Mouse (Mus musculus) neural tube, embryonic 11.5 days (tissue): ENCODE results near the gene Rasgef1b. TPM values are rescaled to one million over a fixed set of nuclear protein-coding genes. Genes with fewer than 3 reads are reported as not detected.

ENCODE experiments used
- ATAC-seq: fragments of 200-750 bp; cut with Nextera tagmentation; 2 replicates; pipeline ENCODE4 v1.8.0; 2017; ENCODE audit warnings: moderate number of reproducible peaks, mild to moderate bottlenecking, moderate TSS enrichment, moderate library complexity; ENCODE audit not compliant: insufficient read depth, low FRiP score, low TSS enrichment
- DNase-seq: peaks from one replicate; pipeline ENCODE4 v3.0.0-alpha.2; 2015; ENCODE audit warnings: low spot score
- H3K27ac ChIP-seq: fragments of 300-500 bp; sonication (generic); 2 replicates; pipeline ENCODE4 v1.5.1; 2014; ENCODE audit warnings: low read depth, mild to moderate bottlenecking, low read length
- H3K27me3 ChIP-seq: fragments of 300-500 bp; sonication (generic); 2 replicates; pipeline ENCODE4 v1.6.1; 2014; ENCODE audit warnings: mild to moderate bottlenecking, low read length, mixed read lengths; ENCODE audit not compliant: control insufficient read depth, insufficient read depth
- H3K36me3 ChIP-seq: fragments of 300-500 bp; sonication (generic); 2 replicates; pipeline ENCODE4 v1.6.1; 2014; ENCODE audit warnings: mild to moderate bottlenecking, low read length, moderate library complexity, mixed read lengths; ENCODE audit not compliant: control insufficient read depth, insufficient read depth
- H3K4me1 ChIP-seq: fragments of 300-500 bp; sonication (generic); 2 replicates; pipeline ENCODE4 v1.6.1; 2014; ENCODE audit warnings: low read length, mixed read lengths; ENCODE audit not compliant: control insufficient read depth, insufficient read depth
- H3K4me2 ChIP-seq: fragments of 300-500 bp; sonication (generic); 2 replicates; pipeline ENCODE4 v1.6.1; 2014; ENCODE audit warnings: low read depth, mild to moderate bottlenecking, moderate library complexity
- H3K4me3 ChIP-seq: fragments of 300-500 bp; sonication (generic); 2 replicates; pipeline ENCODE4 v1.5.1; 2014; ENCODE audit warnings: low read depth, low read length
- H3K9ac ChIP-seq: fragments of 300-500 bp; sonication (generic); 2 replicates; pipeline ENCODE4 v1.6.1; 2014; ENCODE audit warnings: mild to moderate bottlenecking, low read length
- H3K9me3 ChIP-seq: fragments of 300-500 bp; sonication (generic); 2 replicates; pipeline ENCODE4 v1.6.1; 2016; ENCODE audit warnings: low read length; ENCODE audit not compliant: control insufficient read depth
- WGBS: fragments of 180-500 bp; shearing (Covaris S2); extraction: QIAGEN DNeasy Blood & Tissue Kit; methylation state at CpG from one replicate; pipeline ENCODE4 v1.1.7; 2014; 5-methylcytosine and 5-hydroxymethylcytosine counted together
- polyA plus RNA-seq: library from polyadenylated mRNA; unstranded; fragments of >200 nt; fragmentation: Nextera tagmentation; extraction: Ambion mirVana; gene quantifications from 2 replicates; pipeline ENCODE4 v1.2.1, GENCODE M21; 2014

Rasgef1b gene
- polyA plus RNA-seq, 1 experiment from 2014 or later, result 20.7 TPM

DNA sequence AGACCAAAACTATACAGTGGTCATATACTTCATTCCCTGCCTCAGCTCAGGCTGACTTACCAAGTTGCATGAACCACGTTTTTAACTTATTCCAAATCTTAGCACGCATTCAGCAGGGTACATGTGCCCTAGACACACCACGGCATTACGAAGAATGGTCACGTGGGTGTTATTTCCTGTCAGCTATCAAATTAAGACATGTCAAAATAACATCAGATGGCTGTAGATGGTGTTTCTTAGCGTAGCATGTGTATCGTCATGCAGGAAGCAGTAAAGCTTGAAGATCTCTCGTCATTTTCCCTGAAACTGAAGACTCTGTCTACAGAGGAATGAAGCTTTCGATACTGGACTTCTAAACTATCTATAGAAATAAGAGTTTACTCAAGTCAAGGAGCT lies 251.4 kb downstream of the Rasgef1b start:
- Histone ChIP-seq H3K4me3 (no peak overlapping the region), H3K4me2 (no peak overlapping the region), H3K9ac (no peak overlapping the region), H3K9me3 (no peaks in the 10 kb centered on the region), H3K36me3 (no peaks in the 10 kb centered on the region), H3K27ac (no peak overlapping the region), H3K4me1 (peaks cover 2% of the 10 kb centered on the region; the same call in 1 of the 2 replicates), H3K27me3 (no peaks in the 10 kb centered on the region)
- DNase-seq, result no peak
- WGBS, result 93% methylated on average over 9 of the region's 9 CpGs
- no peak for ATAC-seq

- H3K9me3 ChIP-seq, result no peaks in the 10 kb centered on the region
- H3K4me3 ChIP-seq, result no peak overlapping the region
- no peaks in the 10 kb centered on the region for H3K36me3 ChIP-seq
- no peak overlapping the region for H3K4me2 ChIP-seq
- H3K27ac ChIP-seq, result no peak overlapping the region
- ATAC-seq, result no peak
- H3K4me1 ChIP-seq, result peaks cover 2% of the 10 kb centered on the region; the same call in 1 of the 2 replicates
- 84% methylated on average over 6 of the region's 6 CpGs for WGBS
- H3K9ac ChIP-seq, result no peak overlapping the region
- H3K27me3 ChIP-seq, result no peaks in the 10 kb centered on the region
- no peak for DNase-seq
Measured at GRCm38 (mm10) chr5:99476640-99477419, 252.0 kb downstream of the Rasgef1b start.

DNA sequence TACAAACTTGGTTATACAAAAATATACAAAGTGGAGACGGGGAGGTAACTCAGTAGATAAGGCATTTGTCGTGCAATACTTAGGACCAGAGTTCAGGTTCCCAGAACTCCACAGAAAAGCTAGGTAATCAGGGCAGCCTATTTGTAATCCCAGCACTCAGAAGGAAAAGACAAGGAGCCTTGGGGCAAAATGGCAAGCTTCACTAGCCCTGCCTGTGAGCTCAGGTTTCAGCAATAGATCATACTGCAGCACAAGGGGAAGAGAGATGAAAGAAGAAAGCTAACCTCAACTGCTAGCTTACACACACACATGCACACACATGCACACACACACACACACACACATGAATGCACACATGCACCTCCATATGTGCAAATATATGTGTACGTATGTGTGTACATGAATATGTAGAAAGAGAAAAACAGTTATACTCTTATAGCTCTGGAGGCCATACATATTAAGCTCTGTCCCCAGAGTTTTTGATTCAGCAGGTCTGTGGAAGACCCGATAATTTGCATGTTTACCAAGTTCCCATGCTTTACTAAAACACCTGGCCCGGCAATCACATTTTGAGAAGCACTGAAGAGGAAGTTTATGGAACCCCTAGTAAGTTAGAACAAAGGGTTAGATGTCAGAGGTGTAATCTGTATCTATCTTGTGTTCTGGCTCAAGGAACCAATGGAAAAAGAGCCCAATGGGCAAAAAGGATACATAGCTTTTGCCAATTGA lies 256.1 kb downstream of the Rasgef1b start:
- H3K27me3 ChIP-seq, result no peaks in the 10 kb centered on the region
- H3K4me1 ChIP-seq, result no peaks in the 10 kb centered on the region
- WGBS, result 68% methylated on average over 5 of the region's 5 CpGs
- no peak for ATAC-seq
- no peak overlapping the region for H3K27ac ChIP-seq
- no peak overlapping the region for H3K4me2 ChIP-seq
- H3K9ac ChIP-seq, result no peak overlapping the region
- no peaks in the 10 kb centered on the region for H3K9me3 ChIP-seq
- H3K36me3 ChIP-seq, result no peaks in the 10 kb centered on the region
- DNase-seq, result no peak
- no peak overlapping the region for H3K4me3 ChIP-seq

GRCm38 (mm10) chr5:99471790-99472189 lies 257.1 kb downstream of the Rasgef1b start:
- Histone ChIP-seq H3K4me1 (no peaks in the 10 kb centered on the region), H3K9ac (no peak overlapping the region), H3K27ac (no peak overlapping the region), H3K36me3 (no peaks in the 10 kb centered on the region), H3K9me3 (no peaks in the 10 kb centered on the region), H3K4me2 (no peak overlapping the region), H3K4me3 (no peak overlapping the region), H3K27me3 (no peaks in the 10 kb centered on the region)
- ATAC-seq (no peak), DNase-seq (no peak)
- WGBS, result 85% methylated on average over 4 of the region's 4 CpGs

DNA sequence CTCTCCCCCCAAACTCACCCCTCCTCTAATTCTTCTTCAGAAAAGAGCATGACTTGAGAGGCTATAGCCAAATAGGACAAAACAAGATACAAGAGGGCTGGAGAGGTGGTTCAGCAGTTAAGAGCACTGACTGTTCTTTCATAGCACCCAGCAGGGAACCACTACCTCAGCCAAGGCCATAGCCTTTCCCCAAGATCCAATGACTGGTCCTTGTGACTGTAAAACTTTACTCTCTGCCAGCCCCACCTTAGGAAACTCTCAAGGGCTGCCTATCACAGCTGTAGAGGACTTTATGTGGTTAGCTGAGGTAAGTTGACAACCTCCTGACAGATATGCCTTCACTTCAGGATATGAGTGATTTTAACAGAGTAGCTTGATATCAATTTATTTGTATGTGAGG lies 258.3 kb downstream of the Rasgef1b start:
- Histone ChIP-seq H3K4me1 (no peaks in the 10 kb centered on the region), H3K9ac (no peak overlapping the region), H3K36me3 (no peaks in the 10 kb centered on the region), H3K27me3 (no peaks in the 10 kb centered on the region), H3K27ac (no peak overlapping the region), H3K4me3 (no peak overlapping the region), H3K9me3 (no peaks in the 10 kb centered on the region), H3K4me2 (no peak overlapping the region)
- no peak for DNase-seq
- no peak for ATAC-seq

- DNase-seq (no peak), ATAC-seq (no peak)
- Histone ChIP-seq H3K27me3 (no peaks in the 10 kb centered on the region), H3K9me3 (no peaks in the 10 kb centered on the region), H3K4me3 (no peak overlapping the region), H3K4me1 (no peaks in the 10 kb centered on the region), H3K27ac (no peak overlapping the region), H3K4me2 (no peak overlapping the region), H3K36me3 (no peaks in the 10 kb centered on the region), H3K9ac (no peak overlapping the region)
- 88% methylated on average over 6 of the region's 6 CpGs for WGBS
Measured at GRCm38 (mm10) chr5:99459007-99459406, 269.9 kb downstream of the Rasgef1b start.

GRCm38 (mm10) chr5:99457291-99457690 lies 271.6 kb downstream of the Rasgef1b start:
- H3K4me2 ChIP-seq, result no peak overlapping the region
- no peaks in the 10 kb centered on the region for H3K9me3 ChIP-seq
- no peak for ATAC-seq
- no peaks in the 10 kb centered on the region for H3K36me3 ChIP-seq
- WGBS, result 92% methylated on average over 3 of the region's 3 CpGs
- no peak overlapping the region for H3K9ac ChIP-seq
- H3K4me3 ChIP-seq, result no peak overlapping the region
- H3K27ac ChIP-seq, result no peak overlapping the region
- no peaks in the 10 kb centered on the region for H3K4me1 ChIP-seq
- no peaks in the 10 kb centered on the region for H3K27me3 ChIP-seq
- no peak for DNase-seq

DNA sequence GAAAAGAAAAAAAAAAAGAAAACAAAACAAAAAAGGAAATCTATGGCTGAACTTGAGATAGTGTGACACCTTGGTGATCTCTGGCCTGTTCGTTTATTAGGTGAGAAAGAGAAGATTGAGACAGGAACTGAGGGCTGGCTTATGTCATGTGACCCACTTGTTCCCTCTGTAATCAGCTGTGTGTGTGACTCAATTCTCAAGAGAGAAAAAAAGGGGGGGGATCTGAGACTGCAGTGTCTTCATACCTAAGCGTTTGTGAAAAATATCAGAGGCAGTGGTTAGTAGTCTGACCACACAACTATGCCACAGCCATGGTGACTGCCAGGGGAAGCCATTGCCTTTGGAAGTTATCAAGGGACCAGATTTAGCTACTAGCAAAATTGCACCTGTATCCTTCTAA lies 276.9 kb downstream of the Rasgef1b start:
- ATAC-seq, result no peak
- no peak overlapping the region for H3K9ac ChIP-seq
- H3K4me2 ChIP-seq, result no peak overlapping the region
- H3K27ac ChIP-seq, result no peak overlapping the region
- H3K36me3 ChIP-seq, result no peaks in the 10 kb centered on the region
- H3K9me3 ChIP-seq, result no peaks in the 10 kb centered on the region
- H3K4me3 ChIP-seq, result no peak overlapping the region
- no peaks in the 10 kb centered on the region for H3K27me3 ChIP-seq
- H3K4me1 ChIP-seq, result 0 out of 2 replicates have a peak, but pooled peaks cover 3% of the 10 kb centered on the region
- DNase-seq, result no peak
- 69% methylated on average over 2 of the region's 2 CpGs for WGBS

GRCm38 (mm10) chr5:99451416-99451815 lies 277.4 kb downstream of the Rasgef1b start:
- no peak overlapping the region for H3K27ac ChIP-seq
- no peaks in the 10 kb centered on the region for H3K9me3 ChIP-seq
- no peak overlapping the region for H3K4me2 ChIP-seq
- H3K36me3 ChIP-seq, result no peaks in the 10 kb centered on the region
- DNase-seq (no peak), ATAC-seq (no peak)
- no peak overlapping the region for H3K9ac ChIP-seq
- WGBS, result 62% methylated on average over 5 of the region's 5 CpGs
- 0 out of 2 replicates have a peak, but pooled peaks cover 3% of the 10 kb centered on the region for H3K4me1 ChIP-seq
- no peak overlapping the region for H3K4me3 ChIP-seq
- no peaks in the 10 kb centered on the region for H3K27me3 ChIP-seq
